Mouse (Mus musculus) testis, adult 2 months (tissue): Measurements from ENCODE around the gene Otub1.

Source experiments
- CTCF ChIP-seq: fragments of 200-500 bp; IDR thresholded peaks from 2 replicates; pipeline ENCODE4 v1.5.1; 2012; ENCODE audit warnings: low read depth, mild to moderate bottlenecking, inconsistent platforms, low read length, moderate library complexity; ENCODE audit not compliant: control insufficient read depth, insufficient read depth, insufficient replicate concordance
- POLR2A ChIP-seq: fragments of 200-500 bp; IDR thresholded peaks from 2 replicates; pipeline ENCODE4 v1.6.1; 2012; ENCODE audit warnings: low read depth, mild to moderate bottlenecking, inconsistent platforms, low read length, moderate library complexity; ENCODE audit not compliant: control insufficient read depth

GRCm38 (mm10) chr19:7191639-7192038, 14.5 kb downstream of the Otub1 start:
- TF ChIP-seq CTCF (no peak), POLR2A (no peak)
